Mouse (Mus musculus) intestine, embryonic 14.5 days (tissue): ENCODE measurements around the gene Foxo6. TPM values are rescaled to one million over a fixed set of nuclear protein-coding genes. Genes with fewer than 3 reads are reported as not detected.

Experiments
- ATAC-seq: fragments of 200-750 bp; cut with Nextera tagmentation; replicated peaks from 2 replicates; pipeline ENCODE4 v1.8.0; 2017; ENCODE audit warnings: low read depth, moderate number of reproducible peaks, moderate TSS enrichment, moderate library complexity; ENCODE audit not compliant: low FRiP score, low TSS enrichment
- DNase-seq: peaks from one replicate; pipeline ENCODE4 v3.0.0-alpha.2; 2018; ENCODE audit warnings: low spot score
- H3K27ac ChIP-seq: fragments of 300-500 bp; sonication (generic); 2 replicates; pipeline ENCODE4 v1.5.1; 2014; ENCODE audit warnings: low read depth, mild to moderate bottlenecking, control low read depth
- H3K27me3 ChIP-seq: fragments of 300-500 bp; sonication (generic); replicated peaks from 2 replicates; pipeline ENCODE4 v1.6.1; 2014; ENCODE audit warnings: low read length, control low read depth; ENCODE audit not compliant: control insufficient read depth, insufficient read depth
- H3K36me3 ChIP-seq: fragments of 300-500 bp; sonication (generic); 2 replicates; pipeline ENCODE4 v1.6.1; 2014; ENCODE audit warnings: low read length, control low read depth; ENCODE audit not compliant: control insufficient read depth, insufficient read depth
- H3K4me1 ChIP-seq: fragments of 300-500 bp; sonication (generic); replicated peaks from 2 replicates; pipeline ENCODE4 v1.6.1; 2014; ENCODE audit warnings: low read length, control low read depth, mixed read lengths; ENCODE audit not compliant: control insufficient read depth, insufficient read depth
- H3K4me2 ChIP-seq: fragments of 300-500 bp; sonication (generic); 2 replicates; pipeline ENCODE4 v1.6.1; 2014; ENCODE audit warnings: low read length
- H3K4me3 ChIP-seq: fragments of 300-500 bp; sonication (generic); 2 replicates; pipeline ENCODE4 v1.5.1; 2014; ENCODE audit warnings: low read depth, low read length, control low read depth, mixed read lengths
- H3K9ac ChIP-seq: fragments of 300-500 bp; sonication (generic); 2 replicates; pipeline ENCODE4 v1.6.1; 2014; ENCODE audit warnings: mild to moderate bottlenecking, low read length
- H3K9me3 ChIP-seq: fragments of 300-500 bp; sonication (generic); 2 replicates; pipeline ENCODE4 v1.6.1; 2016; ENCODE audit warnings: low read length, control low read depth; ENCODE audit not compliant: control insufficient read depth
- WGBS: fragments of 180-500 bp; shearing (Covaris S2); extraction: QIAGEN DNeasy Blood & Tissue Kit; methylation state at CpG from one replicate; pipeline ENCODE4 v1.1.7; 2014; 5-methylcytosine and 5-hydroxymethylcytosine counted together
- polyA plus RNA-seq: library from polyadenylated mRNA; unstranded; fragments of >200 nt; fragmentation: Nextera tagmentation; extraction: Ambion mirVana; gene quantifications from 2 replicates; pipeline ENCODE4 v1.2.1, GENCODE M21; 2014

Gene Foxo6
- polyA plus RNA-seq, 1 experiment from 2014 or later = 0.39 TPM

DNA sequence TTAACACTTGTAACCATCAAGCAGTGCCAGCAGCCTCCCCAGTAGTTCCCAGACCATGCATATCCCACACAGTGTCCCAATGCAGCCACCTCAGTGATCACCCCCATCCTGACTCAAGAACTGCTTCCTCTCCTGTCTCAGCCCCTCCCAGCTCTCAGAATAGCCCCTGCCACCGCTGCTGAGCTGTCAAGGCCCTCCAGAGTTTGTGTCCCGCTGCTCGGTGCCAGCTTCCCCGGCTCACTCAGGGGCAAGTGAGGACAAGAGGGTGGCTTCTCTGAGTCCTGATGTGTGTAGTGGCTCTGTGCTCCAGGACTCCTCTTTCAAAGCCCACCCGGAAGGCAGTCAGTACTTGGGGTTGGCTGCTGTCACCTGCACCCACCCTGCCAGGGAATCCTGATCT, 3.3 kb upstream of the Foxo6 start:
- Histone ChIP-seq H3K4me2 (no peak overlapping the region), H3K9ac (no peak overlapping the region), H3K27ac (no peak overlapping the region), H3K36me3 (no peaks in the 10 kb centered on the region), H3K4me3 (no peak overlapping the region), H3K27me3 (peaks cover 21% of the 10 kb centered on the region), H3K4me1 (peaks cover 8% of the 10 kb centered on the region; the same call in 1 of the 2 replicates), H3K9me3 (no peaks in the 10 kb centered on the region)
- ATAC-seq (no peak), DNase-seq (no peak)
- 40% methylated on average over 5 of the region's 5 CpGs for WGBS

DNA sequence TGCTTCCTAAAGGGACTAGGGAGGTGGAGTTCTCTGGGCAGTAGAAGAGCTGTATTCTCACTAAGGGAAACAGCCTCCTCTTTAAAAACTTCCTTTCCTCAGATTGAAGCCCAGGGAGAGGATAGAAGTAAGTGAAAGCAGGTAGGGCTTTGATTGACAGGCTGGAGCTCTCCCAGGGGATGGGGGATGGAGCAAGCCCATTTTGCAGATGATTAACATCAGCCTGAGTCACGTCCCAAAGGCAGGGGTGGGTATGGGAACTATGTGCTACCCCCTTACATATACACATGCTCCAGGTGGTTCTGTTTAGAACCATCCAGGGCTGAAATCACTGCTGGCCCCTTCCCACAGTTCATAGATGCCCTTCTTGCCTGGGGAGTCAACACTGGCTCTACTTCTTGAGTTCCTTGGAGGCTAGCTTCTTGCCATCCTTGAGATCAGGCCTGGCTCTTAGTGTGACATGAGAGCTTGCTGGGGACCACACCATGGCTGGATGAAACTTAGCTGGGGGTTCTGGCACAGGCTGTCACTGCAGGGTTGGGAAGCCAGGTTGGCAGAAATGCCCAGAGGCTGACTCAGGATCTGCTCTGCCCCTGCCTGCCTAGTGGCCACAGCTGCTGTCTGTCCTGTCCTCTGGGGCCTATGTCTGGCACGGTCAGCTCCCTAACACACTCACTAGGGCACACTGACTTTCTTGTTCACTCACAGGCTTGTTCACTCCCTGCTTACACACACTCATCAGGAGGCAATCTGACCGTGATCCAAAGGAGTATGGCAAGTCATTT, 2.2 kb upstream of the Foxo6 start:
- H3K4me2 ChIP-seq = no peak overlapping the region
- ATAC-seq (no peak), DNase-seq (no peak)
- H3K9me3 ChIP-seq = no peaks in the 10 kb centered on the region
- H3K9ac ChIP-seq = no peak overlapping the region
- H3K27me3 ChIP-seq = peaks cover 32% of the 10 kb centered on the region
- WGBS = 66% methylated on average over 3 of the region's 3 CpGs
- no peaks in the 10 kb centered on the region for H3K36me3 ChIP-seq
- no peak overlapping the region for H3K27ac ChIP-seq
- H3K4me1 ChIP-seq = peaks cover 8% of the 10 kb centered on the region; the same call in 1 of the 2 replicates
- H3K4me3 ChIP-seq = no peak overlapping the region

DNA sequence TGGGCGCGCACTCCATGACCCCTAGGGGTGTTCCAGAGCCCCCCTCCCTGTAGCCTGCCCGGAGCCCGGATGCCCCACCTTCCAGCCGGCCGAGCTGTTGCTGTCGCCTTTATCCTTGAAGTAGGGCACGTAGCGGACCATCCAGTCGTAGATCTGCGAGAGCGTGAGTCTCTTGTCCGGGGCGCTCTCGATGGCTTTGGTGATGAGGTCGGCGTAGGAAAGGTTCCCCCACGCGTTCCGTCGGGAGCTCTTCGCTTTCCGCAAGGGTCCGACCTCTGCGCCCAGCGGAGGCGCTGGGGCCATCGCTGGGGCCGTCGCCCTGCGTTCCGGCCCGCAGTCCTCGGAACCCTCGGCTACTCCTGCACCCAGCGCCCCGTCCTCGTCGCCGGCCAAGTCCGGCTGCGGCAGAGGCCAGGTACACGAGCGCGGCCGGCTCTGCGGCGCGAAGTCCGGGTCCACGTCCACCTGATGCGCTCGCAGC, 348 bp downstream of the Foxo6 start:
- peaks cover 43% of the 10 kb centered on the region for H3K27me3 ChIP-seq
- WGBS = under 1% methylated on average over 52 of the region's 53 CpGs

DNA sequence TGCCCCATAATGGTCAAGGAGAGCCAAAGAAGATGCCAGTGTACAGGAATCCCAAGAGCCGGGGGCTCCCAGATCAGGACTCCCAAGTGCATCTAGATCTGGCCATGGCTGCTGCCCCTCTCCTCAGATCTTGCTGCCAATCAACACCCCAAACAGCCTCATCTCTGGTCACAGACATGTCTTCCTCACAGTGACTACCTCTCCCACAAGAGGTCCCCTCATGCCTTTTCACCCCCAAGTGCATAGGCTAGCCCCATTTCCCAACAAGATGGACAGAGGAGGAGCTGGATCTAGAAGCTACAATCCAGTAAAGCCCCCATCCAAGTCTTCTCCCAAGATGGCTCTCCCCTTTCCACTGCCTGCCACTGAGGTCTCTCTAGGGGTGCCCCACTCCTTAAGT, 1.4 kb downstream of the Foxo6 start:
- ATAC-seq (no peak), DNase-seq (no peak)
- 100% methylated on average over 1 of the region's 1 CpGs for WGBS
- H3K9me3 ChIP-seq = no peaks in the 10 kb centered on the region
- peaks cover 53% of the 10 kb centered on the region for H3K27me3 ChIP-seq
- no peak overlapping the region for H3K9ac ChIP-seq
- H3K36me3 ChIP-seq = no peaks in the 10 kb centered on the region
- H3K4me3 ChIP-seq = no peak overlapping the region
- H3K4me1 ChIP-seq = peaks cover 19% of the 10 kb centered on the region
- H3K4me2 ChIP-seq = 0 out of 2 replicates have a peak overlapping the region, but pooled peaks have one; percentile 4
- H3K27ac ChIP-seq = no peak overlapping the region

More for the DNA sequence above, 348 bp downstream of the Foxo6 start:
- peak overlapping the region; percentile 52 for H3K4me3 ChIP-seq
- H3K9ac ChIP-seq = peak overlapping the region; percentile 52
- no peaks in the 10 kb centered on the region for H3K9me3 ChIP-seq
- DNase-seq = peak; percentile 68
- ATAC-seq = no peak
- H3K27ac ChIP-seq = no peak overlapping the region
- H3K4me1 ChIP-seq = peaks cover 19% of the 10 kb centered on the region
- peak overlapping the region; percentile 99 for H3K4me2 ChIP-seq
- no peaks in the 10 kb centered on the region for H3K36me3 ChIP-seq

DNA sequence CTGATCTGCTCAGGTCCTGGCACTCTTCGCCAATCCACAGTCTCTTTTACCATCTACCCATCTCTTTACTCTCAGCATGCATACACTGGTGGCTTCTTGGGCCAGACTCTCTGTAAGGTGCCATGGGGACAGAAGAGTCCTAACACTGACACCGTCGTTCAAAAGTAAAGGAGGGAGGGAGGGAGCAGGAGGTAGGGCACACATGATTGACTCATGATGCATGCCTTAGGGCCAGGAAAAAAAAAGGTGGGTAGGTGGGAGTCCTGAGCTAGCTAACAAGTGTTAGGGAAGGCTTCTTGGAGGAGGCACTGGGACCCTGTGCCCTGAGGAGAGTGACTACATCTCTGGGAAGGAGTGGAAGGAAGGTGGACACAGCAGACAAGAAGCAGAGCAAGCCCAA, 1.9 kb downstream of the Foxo6 start:
- Histone ChIP-seq H3K27me3 (peaks cover 53% of the 10 kb centered on the region), H3K9ac (no peak overlapping the region), H3K4me3 (no peak overlapping the region), H3K4me2 (no peak overlapping the region), H3K4me1 (peaks cover 19% of the 10 kb centered on the region), H3K9me3 (no peaks in the 10 kb centered on the region), H3K27ac (no peak overlapping the region), H3K36me3 (no peaks in the 10 kb centered on the region)
- WGBS = 66% methylated on average over 3 of the region's 3 CpGs
- ATAC-seq (no peak), DNase-seq (no peak)

DNA sequence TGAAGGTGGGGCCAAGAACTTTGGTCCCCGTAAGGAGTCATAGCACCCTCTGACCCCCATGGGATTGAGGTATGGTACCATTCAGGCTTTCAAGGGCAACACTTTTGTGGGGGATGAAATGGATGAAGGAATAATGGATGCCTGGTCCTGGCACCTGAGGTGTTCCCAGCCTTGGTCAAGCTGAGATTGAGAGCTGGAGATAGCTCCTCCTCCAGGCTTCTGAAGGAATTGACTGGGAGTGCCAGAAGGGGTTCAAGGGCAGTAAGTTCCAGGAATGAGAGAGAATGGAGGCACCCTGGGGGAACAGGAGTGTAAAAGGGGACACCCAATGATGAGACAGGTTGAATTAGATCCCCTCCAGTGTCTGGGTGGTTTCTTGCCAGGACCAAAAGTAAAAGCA, 3.0 kb downstream of the Foxo6 start:
- H3K4me3 ChIP-seq = no peak overlapping the region
- no peak overlapping the region for H3K4me2 ChIP-seq
- no peak for ATAC-seq
- H3K9ac ChIP-seq = no peak overlapping the region
- H3K27ac ChIP-seq = no peak overlapping the region
- WGBS = 85% methylated on average over 1 of the region's 1 CpGs
- no peak for DNase-seq
- peaks cover 50% of the 10 kb centered on the region for H3K27me3 ChIP-seq
- H3K36me3 ChIP-seq = no peaks in the 10 kb centered on the region
- H3K9me3 ChIP-seq = no peaks in the 10 kb centered on the region
- H3K4me1 ChIP-seq = peaks cover 19% of the 10 kb centered on the region

DNA sequence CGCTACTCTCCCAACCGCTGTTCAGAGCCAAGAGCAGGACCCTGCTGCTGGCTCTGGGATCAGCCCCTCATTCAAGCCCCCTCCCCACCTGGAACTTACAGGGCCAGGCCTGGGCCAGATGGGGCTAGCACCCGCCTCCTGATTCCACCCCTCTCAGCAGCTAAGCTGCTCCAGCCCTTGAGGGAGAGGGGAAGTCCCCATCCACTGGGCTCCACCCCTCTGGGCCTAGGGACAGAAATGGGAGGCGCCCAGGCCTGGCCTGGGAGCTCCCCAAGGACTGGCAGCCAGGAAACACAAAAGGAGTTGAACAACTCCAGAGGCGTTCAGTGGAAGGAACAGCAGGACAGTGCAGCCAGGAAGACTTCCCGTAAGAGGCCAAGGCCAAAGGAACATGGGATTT, 4.0 kb downstream of the Foxo6 start:
- DNase-seq (peak; percentile 76), ATAC-seq (peak; percentile 56)
- Histone ChIP-seq H3K9ac (peak overlapping the region; percentile 25), H3K27ac (no peak overlapping the region), H3K36me3 (no peaks in the 10 kb centered on the region), H3K9me3 (no peaks in the 10 kb centered on the region), H3K4me1 (peaks cover 19% of the 10 kb centered on the region), H3K27me3 (peaks cover 50% of the 10 kb centered on the region), H3K4me2 (peak overlapping the region; percentile 87), H3K4me3 (peak overlapping the region; percentile 39)
- WGBS = 12% methylated on average over 5 of the region's 6 CpGs

DNA sequence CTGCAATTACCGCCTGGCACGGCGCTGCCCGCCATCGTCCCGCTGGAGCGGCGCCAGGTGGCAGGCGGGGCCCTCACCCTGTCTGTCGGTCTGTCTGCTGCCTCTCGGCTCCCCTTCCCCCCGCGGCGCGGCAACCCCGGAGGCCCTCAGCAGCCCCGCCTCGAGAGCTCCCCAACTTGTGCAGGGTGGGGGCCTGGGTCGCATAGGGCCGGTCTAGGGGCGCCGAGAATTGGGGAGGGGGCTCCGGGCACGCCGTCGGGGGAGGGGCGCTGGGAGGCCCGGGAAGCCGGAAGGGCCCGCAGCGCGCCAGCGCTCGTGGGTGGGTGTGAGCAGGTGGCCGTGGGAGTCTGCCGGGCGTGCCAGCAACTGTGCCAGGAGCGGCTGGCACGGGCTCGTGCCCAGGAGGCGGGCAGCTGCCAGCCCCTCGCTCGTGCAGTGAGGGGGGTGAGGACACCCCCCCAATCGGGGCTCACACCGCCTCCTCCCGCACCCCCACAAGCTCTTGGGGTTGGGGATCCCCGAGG, 4.5 kb downstream of the Foxo6 start:
- Histone ChIP-seq H3K27ac (no peak overlapping the region), H3K27me3 (peaks cover 50% of the 10 kb centered on the region)

More for the DNA sequence above, 4.5 kb downstream of the Foxo6 start:
- H3K4me1 ChIP-seq = peaks cover 19% of the 10 kb centered on the region
- peak overlapping the region; percentile 87 for H3K4me2 ChIP-seq
- DNase-seq = no peak
- peak overlapping the region; percentile 39 for H3K4me3 ChIP-seq
- H3K9me3 ChIP-seq = no peaks in the 10 kb centered on the region
- 1% methylated on average over 44 of the region's 47 CpGs for WGBS
- peak overlapping the region; percentile 25 for H3K9ac ChIP-seq
- no peaks in the 10 kb centered on the region for H3K36me3 ChIP-seq
- ATAC-seq = peak; percentile 20; the same call in 1 of the 2 replicates
